Mouse (Mus musculus) ES-E14 (cell line): ENCODE results near the gene Gm21983.

Experiments used
- CHD2 ChIP-seq: IDR thresholded peaks from 2 replicates; pipeline ENCODE4 v1.6.1; 2014; ENCODE audit warnings: mild to moderate bottlenecking, low read depth, low read length, inconsistent platforms
- HCFC1 ChIP-seq: IDR thresholded peaks from 2 replicates; pipeline ENCODE4 v1.6.1; 2012; ENCODE audit warnings: low read length, inconsistent platforms, borderline replicate concordance; ENCODE audit not compliant: insufficient read depth

DNA sequence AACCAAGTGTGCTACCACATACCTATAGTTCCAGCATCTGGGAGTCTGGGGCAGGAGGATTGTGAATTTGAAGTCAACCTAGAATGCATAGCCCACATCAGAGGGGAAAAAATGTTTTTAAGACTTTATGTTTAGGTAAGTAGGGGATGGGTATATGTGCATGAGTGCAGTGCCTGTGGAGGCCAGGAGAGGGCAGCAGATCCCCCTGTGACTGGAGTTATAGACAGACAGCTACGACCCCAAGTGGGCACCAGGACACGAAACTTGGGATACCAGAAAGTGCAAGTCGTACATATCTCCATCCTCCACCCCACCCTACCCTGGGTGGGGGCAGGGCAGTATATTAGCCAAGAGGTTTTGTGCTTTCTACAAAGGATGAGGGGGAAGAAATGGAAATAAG is 4.1 kb upstream of the Gm21983 start:
- TF ChIP-seq CHD2: peak; percentile 37; the same call in 1 of the 2 replicates
- no peak for TF ChIP-seq HCFC1
